Mouse (Mus musculus) heart, adult 18-20 months (tissue): ENCODE measurements around the gene Bcar1. TPM values are rescaled to one million over a fixed set of nuclear protein-coding genes. Genes with fewer than 3 reads are reported as not detected.

ENCODE experiments used
- DNase-seq, 2 experiments: peaks; one replicate each; pipeline ENCODE4 v3.0.0; 2021 to 2022; ENCODE audit warnings: mixed read lengths in 1 of 2
- total RNA-seq, 2 experiments: library from RNA; stranded (reverse); gene quantifications; 2 replicates each; pipeline ENCODE4 v1.2.3; 2021

The Bcar1 gene
- total RNA-seq, 2 experiments from 2014 or later = 18.9 to 19.1 TPM

DNA sequence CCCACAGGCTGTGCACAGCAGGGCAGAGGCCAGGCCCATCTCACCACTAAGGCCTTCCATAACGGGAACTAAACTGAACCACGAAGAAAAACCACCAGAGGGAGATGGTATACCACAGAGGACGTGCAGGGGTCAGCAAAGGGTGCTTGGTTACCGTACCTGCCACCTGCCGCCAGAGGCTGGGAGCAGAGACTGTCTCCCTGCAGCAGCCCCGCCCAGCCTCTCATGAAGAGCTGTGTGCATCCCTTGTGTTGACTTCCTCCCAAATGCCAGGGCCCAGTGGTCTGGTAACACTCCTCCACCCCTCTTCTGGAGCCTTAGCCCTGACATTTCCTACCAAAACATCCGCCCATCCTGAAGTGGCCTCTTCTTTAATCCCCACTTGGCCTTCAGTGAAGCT lies 4.0 kb downstream of the Bcar1 start:
- no peak for DNase-seq

DNA sequence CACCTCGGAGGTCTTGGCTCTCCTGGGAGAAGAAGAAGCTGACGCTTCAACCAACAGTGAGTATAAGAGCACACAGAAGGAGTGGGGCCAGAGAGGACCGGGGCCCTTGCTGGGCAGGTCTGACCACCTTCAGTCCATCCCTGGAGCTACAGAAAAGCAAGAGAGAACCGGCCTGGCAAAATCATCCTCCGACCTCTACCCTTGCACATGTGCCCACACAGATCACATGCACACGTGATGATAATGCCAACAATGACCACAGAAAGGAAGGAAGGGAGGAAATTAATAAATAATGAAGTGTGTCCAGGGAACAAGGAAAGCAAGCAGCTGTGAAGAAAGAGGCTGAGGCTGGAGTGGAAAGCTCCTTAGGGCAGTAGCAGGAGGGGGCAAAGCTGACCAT lies 4.7 kb downstream of the Bcar1 start:
- no peak for DNase-seq

DNA sequence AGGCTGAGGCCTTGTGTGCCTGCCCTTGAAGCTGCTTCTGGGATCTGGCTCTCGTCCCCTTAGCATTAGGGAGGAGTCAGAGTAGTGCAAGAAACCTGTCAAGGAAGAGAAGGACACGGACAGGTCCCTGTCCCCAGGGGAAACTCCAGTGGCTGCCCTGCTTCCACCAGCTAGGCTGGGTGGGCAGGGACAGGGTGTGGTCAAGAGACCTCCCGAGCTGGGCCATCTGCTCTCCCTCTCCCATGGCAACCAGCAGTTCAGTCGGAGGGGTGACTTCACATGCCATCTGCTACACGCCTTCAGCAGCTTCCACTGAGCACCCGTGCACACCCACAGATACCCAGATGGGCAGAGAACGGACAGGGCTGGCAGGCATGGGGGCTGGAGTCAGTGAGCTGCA lies 7.3 kb downstream of the Bcar1 start:
- DNase-seq = peak in 1 of 2 experiments; percentile 13

DNA sequence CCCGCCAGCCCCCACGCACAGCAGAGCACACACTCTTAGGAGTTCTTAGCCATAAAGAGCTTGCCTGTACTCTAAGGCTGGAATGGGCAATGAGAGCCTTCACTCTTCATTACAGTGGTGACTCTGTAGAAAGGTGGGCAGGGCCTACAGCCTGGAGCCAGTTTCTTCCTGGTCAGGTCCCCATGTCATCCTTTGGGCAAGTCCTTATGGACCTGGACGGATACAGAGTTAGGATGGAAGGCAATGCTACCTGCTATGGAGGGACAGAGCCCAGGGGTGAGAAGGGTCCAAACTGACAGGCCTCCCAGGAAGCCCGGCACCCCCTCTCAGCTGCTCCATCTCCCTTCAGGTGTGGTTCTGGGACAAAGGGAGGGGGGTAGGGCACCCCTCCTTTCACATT lies 7.8 kb downstream of the Bcar1 start:
- DNase-seq = no peak

DNA sequence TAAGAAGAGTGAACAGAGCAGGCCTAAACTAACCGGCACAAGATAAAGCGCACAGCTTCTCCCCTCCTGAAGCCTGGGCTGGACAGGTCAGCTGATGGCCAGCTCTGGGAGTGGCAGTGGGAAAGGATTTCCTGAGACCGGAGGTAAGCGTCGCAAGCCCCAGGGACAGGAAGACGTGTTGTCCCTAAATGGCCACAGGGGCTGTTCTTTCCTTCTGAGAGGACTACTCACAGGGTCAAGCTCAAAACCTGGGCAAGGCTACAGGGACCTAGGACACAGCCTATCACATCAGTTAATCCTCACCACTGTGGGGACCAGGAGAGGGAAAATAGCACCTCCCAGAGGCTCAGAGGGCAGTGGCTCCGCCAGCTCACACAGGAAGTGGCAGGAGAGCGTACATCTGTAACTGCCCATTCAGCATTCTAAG lies 8.3 kb downstream of the Bcar1 start:
- DNase-seq = peak; percentile 65 to 87

DNA sequence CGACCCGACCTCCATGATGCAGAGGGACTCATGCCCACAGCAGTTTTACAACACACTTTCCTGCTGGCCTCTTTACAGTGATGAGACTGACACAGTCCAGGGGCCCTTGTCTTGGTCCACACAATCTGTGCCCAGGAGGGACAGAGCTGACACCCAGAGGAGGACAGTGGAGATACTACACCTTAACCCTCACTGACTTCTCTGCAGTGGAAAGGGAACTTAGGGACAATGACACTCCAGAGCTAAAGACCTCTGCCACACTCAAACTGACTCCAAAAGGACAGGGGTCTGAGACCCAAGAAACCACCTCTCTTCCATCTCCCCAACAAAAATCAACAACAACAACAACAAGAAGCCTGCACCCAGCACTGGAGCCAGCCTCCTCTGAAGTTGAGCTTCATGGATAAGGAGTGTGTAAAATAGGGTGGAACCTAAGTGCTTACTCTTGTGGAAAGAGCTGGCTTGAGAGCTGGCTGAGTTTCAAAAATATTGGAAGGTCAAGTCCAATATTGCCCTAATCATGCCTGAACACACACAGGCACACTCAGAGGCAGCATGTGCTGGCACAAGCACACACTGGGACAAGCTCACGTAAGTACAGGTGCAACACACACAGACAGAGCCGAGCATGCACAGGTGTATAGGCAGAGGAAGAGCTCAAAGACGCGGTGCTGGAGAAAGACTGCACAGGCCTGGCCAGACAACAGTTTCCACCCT lies 9.2 kb downstream of the Bcar1 start:
- DNase-seq = no peak

DNA sequence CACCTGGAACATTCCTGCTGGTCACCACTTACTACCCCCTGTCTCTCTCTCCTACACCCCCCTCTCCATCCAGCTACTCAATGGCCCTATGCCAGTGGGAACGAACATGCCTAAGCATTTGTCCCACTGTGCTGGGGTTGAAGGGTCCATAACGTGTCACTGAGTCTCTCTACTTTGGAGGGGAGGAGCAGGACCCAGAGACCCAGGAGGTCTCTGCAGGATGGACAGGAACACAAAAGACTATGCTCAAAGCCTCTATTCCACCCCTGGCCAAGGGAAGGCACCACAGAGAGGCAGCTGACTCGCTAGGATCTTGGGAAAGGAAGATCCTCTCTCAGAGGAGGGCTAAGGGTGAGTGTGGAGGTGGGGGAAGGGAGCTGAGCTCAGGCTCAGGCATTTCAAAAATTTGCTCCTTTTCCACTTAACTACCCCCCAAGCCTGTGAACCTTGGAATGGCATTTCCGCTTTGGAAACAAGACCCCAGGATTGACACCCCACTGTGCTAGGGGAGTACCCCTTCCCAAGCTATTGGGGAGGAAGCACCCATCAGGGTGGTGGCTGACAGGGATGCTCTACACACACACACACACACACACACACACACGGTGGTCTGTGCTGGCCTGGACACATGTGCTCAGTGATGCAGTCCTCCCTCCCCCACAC lies 9.9 kb downstream of the Bcar1 start:
- peak in 1 of 2 experiments; percentile 17 for DNase-seq

DNA sequence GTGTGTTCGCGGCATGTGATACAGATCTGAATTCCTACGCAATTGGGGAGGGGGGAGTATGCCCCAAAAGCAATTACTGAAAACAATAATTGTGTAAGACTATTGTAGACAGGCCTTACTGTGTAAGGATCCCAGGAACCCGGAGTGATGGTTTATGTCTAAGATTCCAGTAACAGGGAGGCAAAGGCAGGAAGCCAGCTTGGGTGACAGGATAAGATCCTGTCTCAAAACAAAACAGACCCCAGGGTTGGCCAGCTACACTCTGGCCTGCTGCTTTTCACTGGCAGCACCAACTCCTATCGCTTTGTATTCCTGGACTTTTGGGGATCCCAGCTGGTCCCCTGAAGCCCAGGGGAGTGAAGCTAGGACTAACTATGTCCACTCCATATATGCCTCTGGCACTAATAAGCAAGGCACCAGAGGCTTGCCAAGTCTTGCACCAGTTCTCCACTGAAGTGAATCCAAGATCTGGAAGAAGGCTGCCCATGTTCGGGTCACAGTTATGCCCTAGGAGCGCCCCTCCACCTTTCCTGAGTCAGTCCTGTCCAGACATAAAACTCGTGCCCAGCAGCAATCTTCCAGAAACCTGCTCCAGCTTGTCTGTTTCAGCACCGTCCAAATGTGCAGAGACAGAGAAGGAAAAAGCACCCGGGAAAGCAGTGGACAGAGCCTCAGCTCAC lies 11.1 kb downstream of the Bcar1 start:
- DNase-seq = no peak

DNA sequence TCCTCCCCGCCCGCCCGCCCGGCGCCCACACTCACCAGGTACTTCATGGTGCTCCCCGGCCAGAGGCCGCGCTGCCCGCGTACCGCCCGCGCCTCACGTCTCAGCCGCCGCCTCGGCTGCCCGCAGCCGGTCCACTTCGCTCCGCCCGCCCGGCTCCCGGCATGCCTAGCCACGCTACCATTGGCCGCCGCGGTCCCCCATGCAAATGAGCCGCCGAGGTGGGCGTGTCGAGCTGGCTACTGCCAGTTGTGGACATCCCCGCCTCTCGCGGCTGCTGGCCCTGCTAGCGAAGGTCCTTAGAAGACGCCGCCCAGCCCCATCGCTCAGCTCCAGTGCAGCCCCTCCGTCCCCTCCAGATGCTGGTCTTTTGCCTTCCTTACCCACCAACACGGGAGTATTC lies 11.6 kb downstream of the Bcar1 start:
- peak; percentile 98 to 99 for DNase-seq

DNA sequence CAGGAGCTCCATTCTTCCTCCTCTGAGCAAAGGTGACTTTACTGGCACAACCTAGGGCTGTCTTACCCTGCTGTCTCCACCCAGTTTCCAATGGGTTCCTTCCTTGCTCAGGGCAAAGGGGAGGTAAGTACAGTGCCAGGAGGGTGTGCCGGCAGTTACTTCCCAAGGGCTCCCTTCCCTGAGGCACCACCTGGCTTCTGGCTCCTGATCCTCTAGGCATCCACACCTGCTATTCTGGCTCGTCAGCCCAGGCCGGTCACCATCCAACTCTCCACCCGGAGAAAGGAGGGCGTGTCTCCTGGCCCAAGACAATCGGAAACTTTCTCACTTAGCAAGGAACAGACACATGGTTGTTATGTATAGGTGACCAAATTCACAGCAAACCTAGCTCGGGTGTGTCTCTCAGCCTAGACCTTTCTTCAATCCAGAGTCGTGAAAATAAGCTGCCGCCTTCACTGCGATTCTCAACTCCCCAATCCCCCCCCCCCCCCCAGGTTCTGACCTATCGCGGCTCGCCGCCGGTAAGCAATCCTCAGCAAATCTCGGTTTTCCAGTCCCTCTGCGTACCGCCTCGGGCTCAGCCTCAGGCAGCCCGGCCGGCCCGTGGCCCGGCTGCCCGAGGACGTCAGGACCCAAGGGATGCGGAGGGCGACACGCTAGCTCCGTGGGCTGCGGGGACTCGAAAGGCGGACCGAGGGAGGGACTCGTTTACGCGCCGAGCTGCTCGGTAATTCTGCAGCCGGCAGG lies 12.2 kb downstream of the Bcar1 start:
- peak; percentile 59 to 66 for DNase-seq

DNA sequence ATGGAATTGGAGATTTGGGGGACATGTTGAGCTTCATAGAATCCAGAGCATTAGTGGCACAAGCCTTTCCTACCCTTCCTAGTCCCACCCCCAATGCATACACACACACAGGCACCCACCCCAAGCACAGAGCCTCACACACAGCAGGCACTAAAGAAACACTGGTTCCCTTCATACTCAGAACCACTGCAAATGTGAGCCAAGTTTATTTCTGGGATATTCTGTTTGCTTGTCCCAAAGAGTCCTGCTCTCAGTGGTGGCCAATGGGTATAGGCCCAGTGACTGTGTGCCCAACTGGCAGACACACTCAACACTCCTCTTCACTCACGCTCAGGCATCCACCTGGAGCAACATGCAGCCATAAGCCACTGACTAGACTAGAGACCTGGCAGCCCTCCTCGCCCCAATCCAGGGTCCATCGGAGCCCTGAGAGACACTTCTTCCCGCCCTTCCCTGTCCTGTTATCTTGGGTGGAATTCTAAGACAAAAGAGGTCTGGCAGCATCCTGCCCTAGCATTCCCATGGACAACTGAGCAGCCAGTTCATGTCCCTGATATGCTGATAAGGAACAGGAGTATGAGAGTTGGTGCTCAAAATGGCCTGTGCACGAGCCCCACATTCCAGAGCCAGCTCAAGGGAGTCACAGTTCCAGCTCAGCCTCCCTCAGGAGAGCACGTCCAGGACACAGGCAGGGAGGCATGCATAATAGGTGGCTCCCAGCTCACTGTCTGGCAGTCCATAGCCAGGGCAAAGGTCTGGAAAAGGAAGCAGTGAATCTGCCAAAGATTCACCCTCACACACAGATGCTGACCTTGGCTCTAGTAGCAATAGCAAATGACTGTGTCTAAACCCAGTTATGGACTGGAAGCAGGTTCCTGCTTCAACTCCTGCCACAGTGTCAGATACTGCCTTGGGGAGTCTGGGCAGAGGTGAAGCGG lies 14.1 kb downstream of the Bcar1 start:
- peak in 1 of 2 experiments; percentile 53 for DNase-seq

DNA sequence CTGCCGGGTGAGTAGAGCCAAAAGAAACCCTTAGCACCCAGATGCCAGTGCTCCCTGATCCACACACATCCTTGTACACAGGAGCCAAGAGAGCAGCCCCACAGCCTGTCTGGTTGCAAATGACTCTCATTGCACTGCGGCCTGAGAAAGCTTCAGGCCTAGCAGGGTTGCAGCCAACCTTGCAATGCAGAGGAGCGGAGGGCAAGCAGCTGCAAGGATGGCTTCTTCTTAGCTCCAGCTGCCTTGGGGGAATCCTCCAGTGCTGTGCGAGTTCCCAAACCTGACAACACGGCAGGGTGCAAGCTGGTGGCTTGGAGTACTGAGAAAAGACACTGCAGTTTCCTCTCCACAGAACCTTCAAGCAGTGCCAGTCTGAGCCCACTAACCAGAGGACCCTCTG lies 15.1 kb downstream of the Bcar1 start:
- no peak for DNase-seq

DNA sequence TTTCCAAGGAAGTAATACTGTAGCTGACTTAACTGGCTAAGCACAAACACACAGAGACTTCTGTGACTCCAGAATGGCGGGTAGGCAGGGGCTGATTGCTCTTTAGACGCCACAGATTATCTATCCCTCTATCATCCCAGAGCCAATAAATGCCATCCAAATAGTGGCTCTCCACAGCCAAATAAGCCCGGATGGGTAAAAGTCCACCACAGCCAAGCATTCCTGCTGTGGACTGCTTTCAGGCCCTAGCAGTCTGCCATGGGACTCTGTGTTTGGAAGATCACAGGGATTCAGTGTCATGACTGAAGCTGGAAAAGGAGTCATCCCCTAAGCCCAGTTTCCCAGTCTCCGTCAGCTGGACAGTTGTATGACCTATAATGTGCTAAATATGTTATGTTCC lies 16.1 kb downstream of the Bcar1 start:
- no peak for DNase-seq

DNA sequence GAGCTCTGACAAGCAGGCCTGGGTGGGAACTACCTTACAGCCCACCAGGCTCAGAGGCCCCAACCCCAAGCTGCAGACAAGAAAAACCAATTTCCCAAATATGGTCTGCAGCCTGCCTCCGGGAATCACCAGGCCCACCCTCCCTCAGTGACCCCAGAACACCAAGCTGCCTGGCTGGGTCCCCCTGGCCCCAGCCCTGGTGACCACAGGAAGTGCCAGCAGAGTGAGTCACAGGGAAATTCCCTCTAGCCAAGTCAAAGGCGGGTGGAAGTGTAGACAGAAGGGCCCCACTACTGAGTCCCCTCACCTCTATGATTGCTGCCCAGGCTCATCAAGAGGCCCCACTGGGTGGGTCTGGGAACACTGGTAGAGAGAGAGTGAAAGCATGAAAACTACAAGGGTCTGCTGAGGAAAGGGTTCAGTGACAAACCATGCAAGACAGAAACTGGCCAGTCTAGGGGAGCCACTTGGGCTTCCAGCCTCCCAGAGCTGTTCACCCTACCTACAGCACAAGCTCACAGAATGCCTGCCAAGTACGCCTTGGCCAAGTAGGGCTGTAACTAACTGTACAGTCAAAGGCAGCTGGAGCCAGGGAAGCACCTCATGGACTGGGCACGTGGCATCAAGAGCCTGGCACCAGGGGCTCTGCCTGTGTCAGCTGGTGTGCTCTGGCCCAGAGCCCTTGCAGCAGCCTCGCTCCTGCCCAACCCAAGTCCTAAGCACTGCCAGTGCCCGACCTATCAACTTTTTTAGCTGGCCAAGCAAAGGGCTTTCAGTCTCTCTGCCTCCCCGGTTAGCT lies 17.3 kb downstream of the Bcar1 start:
- DNase-seq = peak; percentile 86 to 92

DNA sequence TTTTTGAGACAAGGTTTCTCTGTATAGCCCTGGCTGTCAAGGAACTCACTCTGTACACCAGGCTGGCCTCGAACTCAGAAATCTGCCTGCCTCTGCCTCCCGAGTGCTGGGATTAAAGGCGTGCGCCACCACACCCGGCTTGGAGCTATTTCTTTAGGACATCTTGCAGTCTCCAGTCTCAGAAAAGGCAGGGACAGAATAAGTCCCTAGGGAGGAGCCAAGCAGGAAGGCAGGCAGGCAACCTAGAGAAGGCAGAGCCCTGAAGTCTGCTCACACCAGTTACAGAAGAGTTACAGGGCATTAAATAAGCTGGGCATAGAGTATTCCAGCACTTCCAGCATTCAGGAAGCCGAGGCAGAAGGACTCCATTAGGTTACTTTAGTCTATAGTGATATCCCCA lies 18.3 kb downstream of the Bcar1 start:
- no peak for DNase-seq

DNA sequence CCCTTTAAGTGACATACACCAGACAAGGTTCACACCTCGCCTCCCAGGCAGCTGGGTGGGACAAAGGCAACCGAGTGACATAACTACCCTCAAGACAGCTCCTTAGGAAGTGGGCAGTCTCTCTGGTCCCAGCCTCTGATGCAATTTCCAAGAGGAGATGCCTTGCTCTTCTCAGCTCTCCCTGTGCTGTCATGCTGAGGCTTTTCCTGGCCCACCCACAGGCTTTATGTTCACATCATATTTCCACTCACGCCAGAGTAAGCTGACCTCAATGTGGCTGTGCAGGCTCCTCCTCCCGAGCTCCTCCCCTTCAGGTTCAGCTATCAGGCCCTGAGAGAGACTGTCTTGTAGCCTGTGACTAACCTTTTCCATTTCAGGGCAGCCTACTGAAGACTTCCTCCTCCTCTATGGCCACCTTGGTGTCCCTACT lies 23.5 kb downstream of the Bcar1 start:
- DNase-seq = peak in 1 of 2 experiments; percentile 9

DNA sequence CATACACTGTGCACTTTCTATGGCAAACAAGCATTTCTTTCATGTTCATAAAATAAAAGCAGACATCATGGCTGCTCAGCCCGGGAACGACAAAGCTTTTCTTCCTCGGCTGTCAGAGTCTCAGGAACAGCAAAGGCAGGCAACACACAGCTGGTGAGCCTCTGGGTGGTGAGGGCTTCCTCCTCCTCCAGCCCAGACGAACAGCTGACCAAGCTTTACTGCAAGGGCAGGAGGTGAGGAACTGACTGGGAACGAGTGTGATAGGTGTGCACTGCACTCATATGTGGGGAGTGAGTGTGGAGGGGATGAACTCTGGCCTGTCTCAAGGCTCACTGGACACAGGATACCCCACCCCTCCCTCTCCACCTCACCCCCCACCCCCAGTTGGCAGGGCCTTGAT lies 24.7 kb downstream of the Bcar1 start:
- peak in 1 of 2 experiments; percentile 16 for DNase-seq

DNA sequence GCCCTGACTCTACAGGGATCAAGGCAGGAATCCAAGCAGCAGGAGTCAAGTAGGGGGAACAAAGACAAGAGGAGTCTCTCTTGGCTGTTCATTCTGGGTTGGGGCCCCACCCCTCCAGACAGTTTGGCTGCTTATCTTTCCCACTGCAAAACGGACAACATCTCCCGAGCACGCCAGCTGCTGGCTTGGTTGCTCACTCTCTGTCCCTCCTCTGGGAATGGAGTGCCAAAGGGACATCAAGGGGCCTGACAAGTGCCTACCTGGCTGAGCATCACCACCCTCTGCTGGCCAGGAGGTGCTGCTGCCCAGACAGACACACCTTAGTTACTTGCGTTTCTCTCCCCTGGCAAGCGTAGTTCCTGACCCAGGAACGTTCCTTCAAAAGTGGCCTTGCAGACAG lies 25.7 kb downstream of the Bcar1 start:
- peak; percentile 67 to 72 for DNase-seq

DNA sequence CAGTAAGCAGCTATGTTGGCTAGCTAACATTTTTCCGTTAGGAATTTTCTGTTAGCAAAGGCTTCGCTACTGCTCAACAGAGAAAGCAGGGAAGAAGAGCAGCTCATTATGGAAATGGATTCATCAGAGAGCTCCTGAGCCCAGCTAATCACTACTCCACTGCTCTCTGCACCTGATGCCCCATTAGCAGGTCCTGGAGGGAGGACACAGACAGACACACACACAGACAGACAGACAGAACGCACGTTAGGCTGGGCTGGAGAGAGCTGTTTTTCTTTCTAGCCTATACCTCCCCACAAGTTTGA lies 26.2 kb downstream of the Bcar1 start:
- DNase-seq = no peak

DNA sequence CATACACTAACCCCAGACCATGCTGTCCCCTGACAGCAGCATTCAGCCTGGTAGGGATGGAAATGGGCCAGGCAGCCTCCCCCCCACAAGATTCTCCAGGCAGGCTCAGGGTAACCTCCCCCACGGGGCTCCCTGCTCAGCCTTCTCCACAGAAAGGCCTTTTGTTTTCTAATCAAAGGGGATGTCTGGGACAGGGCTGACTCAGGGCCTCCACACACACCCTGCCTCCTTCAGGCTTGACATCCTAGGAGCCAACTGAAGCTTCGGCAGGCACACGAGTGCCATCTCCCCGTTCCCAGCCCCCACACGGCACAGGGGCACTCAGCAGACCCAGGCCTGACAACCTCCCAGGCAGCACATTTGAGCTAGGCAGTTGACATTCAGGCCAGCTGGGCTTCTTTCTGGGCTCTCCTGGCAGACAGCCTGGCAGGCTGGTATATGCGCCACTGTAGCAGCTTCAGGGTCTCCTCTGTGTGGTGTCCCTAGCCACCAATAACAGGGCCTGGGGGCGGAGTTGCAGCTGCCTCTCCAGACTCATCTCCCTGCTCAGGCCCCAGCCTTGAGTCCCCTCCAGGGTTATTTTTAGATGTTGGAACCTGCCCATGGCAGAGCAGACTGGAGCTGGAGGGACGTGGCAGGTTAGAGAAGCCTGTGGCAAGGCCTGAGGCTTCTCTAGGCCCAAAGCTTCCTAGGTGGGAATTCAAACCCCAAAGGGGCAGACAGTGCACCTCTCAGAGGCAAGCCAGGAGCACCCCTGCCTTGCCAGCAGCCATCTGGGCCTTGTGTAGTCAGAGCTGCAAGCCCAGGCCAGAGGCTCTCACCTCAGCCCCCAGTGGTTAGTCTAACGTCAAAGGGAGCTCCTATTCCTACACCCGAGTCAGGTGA lies 26.8 kb downstream of the Bcar1 start:
- DNase-seq = peak; percentile 87 to 88
